Mouse (Mus musculus) hematopoietic stem cell, adult 5-6 weeks (primary cell): ENCODE measurements around the gene Nhsl1. TPM values are rescaled to one million over a fixed set of nuclear protein-coding genes. Genes with fewer than 3 reads are reported as not detected.

ENCODE experiments used
- ATAC-seq, 2 experiments: fragments of 125-278 bp in 1 of 2; replicated peaks in 1 of 2; 2 replicates each; pipeline ENCODE4 v1.8.0; 2016 to 2017; ENCODE audit warnings: inconsistent platforms in 2 of 2, mild to moderate bottlenecking in 2 of 2, moderate number of reproducible peaks in 2 of 2, low read depth in 1 of 2, moderate TSS enrichment in 1 of 2; ENCODE audit not compliant: low FRiP score in 2 of 2, poor library complexity in 2 of 2, severe bottlenecking in 2 of 2, insufficient read depth in 1 of 2, low TSS enrichment in 1 of 2
- total RNA-seq: library from RNA; stranded (forward); fragments of 172-1452, 232-1000 nt; gene quantifications from 2 replicates; pipeline ENCODE4 v1.2.3, GENCODE M21; 2017

Nhsl1 gene
- total RNA-seq, 1 experiment from 2014 or later: 2.6 TPM

DNA sequence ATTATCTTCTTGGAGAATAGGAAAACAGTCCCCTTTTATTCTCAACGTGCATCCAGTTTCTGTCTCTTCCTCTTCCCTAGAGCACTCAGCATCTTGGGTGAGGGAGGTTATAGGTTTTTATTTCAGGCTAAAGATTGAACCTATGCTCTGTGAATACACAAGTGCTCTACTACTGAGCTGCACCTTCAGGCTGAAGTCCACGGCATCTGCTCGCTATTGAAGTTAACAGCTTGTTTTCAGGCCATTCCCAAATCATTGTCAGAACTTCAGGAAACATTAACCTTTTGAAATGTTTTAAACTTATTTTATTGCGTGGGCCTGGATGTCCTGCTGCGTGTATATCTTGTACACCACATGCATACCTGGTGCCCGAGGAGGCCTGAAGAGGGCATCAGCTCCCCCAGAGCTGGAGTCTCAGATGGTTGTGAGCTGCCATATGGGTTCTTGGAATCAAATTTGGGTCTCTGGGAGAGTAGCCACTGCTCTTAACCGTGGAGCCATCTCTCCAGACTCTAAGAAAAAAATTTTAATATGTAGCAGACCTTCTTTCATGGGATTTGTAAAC is 169.5 kb downstream of the Nhsl1 start:
- no peak for ATAC-seq

DNA sequence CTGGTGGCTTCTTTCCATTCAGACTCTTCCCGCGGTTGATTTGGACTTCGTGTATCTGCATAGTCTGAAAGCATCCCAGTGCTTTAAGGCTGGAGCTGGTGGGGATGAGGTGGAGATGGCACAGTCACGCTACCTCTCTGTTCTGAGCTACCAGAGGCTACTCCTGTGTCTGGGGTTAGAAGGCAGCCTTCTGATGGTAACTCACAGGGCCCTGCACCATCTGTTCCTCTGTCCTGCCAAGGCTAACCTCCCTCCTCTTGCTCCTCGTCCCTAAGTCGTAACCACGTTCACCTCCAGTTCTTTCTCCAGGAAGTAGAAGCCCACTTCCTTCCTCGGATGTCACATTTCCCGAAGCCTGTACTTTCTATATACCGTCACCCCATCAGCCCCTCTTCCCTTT is 171.2 kb downstream of the Nhsl1 start:
- ATAC-seq: no peak

DNA sequence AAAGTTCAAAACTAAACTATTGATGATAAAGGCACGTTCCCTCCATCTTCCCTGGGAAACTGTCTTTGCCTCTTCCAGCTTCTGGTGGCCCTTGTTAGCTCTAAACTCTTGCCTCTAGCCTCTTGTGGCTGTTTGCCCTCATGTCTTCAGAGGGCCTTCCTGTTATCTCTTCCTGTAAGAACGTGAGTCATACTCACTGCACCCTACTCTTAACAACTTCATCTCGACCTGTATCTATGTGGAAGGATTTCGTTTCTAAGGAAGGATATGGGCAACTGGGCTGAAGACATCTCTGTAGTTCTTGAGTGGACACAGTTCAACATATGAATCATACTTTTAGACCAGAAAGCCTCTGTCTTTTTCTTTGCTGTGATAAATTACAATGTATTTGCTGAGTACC is 173.2 kb downstream of the Nhsl1 start:
- no peak for ATAC-seq

DNA sequence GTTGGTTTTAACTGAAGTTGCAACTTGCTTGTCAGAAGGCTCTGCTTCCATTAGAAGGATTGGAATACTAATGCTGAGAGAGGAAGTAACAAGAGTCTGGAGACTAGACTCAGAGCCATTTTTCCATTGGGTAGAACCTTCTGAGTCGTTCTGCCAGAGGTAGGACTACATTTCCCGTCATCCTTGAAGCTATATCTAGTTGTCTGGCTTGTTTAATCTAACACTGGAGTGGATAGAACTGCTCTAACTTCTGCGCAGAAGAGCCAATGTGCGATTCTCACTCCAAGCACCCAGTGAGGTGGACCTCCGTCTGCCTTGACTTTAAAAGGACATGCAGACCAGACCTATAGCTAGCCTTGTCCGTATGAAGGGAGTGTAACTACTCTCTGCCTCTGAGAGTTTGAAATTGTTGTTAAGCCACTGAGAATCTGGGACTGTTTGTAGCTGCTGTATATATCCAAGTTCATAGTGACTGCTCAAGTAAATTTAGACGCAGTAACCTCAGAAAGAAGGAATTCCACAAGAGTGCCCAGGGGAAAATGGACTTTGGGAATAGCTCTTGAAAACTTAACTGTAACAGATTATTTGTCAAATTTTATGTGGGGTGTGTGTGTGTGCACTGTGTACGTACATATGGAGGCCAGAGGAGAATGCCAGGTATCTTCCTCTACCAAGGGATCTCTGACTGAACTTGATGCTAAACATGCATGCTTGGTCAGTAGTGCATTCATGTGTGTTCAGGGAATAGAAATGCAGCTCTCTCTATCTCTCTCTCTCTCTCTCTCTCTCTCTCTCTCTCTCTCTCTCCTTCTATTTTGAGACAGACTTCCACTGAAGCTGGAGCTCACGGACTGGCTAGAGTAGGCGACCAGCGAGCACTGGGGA is 174.5 kb downstream of the Nhsl1 start:
- ATAC-seq: no peak

DNA sequence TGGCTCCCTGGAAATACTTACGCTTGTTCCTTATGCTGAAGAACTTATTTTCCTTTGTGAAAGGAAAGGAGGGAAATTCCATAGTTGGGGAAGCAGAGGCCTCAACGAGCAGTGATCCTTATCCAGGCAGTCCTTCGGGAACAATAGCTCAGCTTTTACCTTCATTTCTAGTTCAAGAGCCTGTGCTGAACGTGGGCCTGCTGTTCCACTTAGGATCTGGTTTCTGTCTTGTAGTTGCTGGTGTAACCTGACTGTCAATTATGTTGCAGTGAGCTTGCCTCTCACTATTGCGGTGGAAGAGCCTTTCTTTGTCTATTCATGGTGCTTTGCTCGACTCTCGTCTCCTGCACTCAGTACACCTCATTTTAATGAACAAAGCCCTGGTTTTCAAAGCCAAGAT is 175.5 kb downstream of the Nhsl1 start:
- ATAC-seq: no peak

DNA sequence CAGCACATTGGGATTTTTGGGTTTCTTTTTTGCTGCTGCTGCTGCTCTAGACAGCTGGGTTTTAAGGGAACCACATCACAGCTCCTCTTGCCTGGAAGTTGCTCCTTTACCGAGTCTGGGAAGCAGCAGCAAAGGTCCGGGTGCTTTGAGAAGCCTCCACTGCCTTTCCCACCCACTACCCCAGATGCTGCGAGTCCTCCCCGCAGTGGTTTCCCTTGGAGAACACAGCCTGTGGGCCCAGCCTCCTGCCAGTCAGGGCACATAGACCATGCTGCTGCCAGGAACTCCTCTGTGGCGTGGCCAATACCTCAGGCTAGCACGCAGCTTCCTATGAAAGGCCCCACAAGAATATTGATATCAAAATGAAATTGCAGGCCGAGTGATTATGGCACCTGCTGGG is 178.3 kb downstream of the Nhsl1 start:
- no peak for ATAC-seq

DNA sequence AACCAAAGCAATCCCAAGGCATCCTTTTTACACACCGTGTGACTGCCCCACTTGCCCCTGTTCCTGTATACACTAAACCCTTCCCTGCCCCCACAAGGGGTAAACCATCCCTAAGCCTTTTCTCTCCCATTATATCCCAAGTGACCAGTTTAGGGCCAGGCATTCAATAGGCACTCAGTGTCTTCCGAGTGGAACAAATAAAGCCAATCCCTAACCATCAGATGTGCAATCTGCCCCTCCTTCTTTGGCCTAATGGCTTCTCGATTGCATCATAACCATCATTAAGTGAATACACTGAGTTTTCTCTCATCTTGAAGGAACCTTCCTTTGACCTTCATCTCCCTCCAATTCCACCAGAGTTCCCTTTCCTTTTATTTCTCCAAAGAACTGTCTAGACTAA is 183.2 kb downstream of the Nhsl1 start:
- no peak for ATAC-seq

DNA sequence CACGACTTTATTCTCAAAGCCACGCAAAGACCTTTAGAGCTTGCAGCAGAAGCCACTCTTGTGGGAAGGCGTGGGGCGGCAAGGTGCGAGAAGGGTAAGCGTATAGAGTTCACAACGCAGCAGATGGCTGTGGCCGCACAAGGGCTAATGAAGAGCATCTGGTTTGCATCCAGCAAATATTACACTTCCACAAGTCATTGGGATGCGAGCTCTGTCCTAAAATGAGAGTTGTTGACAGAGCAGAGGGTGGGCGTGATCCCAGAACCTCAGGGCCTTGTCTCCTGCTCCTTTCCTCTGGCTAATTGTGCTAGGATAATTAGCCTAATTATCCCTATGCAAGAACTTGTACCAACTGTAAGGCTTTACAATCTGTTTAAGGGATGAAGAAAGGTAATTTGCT is 186.9 kb downstream of the Nhsl1 start:
- ATAC-seq: no peak

DNA sequence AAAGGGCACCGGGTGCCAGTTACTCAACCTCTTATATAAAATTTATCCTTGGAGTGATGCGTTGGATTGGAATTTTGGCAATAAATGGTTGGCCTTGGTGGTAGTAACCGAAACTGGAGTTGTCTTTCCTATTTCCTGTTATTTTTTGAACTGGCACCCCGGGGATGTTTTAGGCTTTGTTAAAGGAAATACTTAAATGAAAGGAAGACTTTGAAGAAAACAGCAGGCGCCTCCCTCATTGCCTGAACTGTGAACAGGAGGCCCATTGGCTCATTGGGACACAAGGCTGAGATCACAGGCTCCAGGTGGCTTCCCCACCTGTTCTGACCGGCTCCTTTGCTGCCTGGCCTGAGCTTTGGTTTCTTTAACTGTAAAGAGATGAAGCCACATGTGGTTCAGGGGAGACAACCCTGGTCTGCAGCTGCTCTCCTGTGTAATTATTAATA is 187.7 kb downstream of the Nhsl1 start:
- ATAC-seq: no peak

DNA sequence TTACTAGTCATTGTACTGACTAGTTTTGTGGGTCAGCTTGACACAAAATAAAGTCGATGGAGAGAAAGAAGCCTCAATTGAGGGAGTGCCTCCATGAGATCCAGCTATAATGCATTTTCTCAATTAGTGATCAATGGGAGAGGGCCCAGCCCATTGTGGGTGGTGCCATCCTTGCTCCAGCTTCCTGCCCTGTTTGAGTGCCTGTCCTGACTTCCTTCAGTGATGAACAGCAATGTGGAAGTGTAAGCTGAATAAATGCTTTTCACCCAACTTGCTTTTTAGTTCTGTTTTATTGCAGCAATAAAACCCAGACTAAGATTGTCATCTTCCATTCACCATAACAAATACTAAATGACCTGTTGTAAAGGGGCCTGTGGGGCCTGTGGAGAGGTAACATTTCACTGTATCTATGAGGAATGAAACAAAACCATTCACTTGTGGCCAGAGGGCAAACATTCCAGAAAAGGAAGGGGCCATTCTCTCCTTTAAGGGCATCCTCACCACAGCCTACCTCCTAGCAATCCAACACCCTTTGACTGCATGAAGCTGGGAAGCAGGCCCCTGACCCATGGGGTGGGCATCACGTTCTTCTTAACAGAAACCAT is 189.2 kb downstream of the Nhsl1 start:
- ATAC-seq: no peak

DNA sequence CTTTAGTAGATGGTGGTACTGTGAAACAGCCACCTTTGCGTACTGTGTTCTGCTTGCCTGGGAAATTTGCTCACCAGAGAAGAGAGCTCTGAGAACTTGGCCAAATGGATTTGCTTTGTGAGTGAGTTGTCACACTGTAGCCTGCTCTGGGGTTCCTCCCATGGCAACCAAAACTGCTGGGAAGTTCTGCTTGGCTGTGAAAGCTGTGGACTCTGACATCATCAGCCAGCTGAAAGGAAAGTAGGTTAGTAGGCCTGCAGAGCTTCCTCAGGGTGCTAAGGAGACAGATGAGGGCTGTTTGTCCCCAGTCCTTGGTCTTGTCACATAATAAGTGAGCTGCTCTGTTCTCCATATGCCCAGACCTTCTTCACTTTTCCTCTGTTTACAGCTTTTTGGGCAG is 189.8 kb downstream of the Nhsl1 start:
- no peak for ATAC-seq

DNA sequence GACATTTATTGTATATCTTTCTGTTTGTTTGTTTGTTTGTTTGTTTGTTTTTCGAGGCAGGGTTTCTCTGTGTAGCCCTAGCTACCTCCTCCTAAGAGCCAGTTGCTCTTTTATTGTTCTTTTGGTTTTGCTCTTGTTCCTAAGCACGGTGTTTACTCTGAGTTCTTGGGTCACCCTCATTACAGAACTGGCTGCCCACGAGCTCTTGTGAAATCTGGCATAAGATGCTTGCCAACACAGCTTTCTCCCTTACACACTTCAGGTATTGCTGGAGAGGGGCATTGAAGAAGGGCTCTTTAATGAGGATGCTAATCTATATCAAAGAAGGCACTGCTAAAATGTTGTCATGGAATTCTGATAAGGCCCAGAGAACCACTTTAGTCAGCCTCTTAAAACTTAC is 191.9 kb downstream of the Nhsl1 start:
- ATAC-seq: no peak

DNA sequence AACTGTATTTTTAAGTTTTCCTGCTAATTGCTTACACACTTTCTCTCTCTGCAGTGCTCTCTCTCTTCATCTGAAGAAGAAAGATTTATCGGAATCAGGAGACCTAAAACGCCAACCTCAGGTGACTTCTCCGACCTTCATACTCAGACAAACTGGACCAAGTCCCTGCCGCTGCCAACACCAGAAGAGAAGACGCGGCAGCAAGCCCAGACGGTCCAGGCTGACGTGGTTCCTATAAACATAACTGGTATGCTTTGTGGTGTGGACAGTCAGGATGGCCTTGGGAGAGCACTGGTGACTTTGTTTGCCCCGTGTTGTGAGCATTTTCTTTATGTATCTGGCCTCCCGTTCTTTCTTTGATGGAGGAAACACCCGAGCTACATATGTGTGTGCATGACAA is 192.7 kb downstream of the Nhsl1 start:
- ATAC-seq: no peak

DNA sequence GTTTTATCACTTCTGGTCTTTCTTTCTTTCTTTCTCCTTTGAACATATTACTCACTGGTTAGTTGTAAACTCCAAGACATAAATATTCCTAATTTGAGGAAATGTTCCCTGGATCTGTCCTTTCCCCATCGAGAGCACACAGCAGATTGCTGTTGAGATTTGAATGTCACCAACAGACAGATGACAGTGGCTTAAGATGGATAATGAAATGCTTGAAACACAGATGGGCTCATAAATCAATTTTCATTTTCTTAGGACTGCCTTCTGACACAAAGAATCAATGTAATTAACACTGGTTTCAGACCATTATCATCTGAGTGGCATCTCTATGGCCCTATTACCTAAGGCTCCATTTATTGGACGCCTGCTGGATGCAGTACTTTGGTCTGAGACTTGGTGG is 203.8 kb downstream of the Nhsl1 start:
- ATAC-seq: no peak

DNA sequence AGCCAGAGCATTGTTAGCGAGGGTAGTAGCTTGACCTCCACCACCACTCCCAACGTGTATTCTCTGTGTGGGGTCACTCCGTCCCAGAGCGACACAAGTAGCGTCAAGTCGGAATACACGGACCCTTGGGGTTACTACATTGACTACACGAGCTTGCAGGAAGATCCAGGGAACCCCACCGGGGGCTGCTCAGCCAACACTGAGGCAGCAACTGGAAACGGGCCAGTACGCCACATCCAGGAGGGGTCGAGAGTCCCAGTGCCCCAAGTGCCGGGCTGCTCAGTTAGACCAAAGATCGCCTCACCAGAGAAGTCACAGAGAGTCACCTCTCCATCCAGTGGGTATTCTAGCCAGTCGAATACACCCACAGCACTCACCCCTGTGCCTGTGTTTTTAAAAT is 206.5 kb downstream of the Nhsl1 start:
- no peak for ATAC-seq

DNA sequence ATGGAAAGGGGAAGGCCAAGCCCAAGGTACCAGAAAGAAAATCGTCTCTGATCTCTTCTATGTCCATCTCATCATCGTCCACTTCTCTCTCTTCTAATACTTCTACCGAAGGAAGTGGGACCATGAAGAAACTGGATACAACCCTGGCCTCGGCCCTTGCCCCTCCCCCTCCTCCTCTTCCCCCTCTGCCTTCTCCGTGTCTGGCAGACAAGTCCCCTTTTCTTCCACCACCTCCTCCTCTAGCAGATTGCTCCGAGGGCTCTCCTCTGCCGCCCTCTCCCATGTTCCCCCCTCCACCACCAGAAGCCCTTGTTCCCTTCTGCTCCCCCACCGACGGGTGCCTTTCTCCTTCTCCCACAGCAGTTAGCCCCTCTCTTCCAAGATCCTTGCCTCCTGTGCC is 206.9 kb downstream of the Nhsl1 start:
- ATAC-seq: no peak

DNA sequence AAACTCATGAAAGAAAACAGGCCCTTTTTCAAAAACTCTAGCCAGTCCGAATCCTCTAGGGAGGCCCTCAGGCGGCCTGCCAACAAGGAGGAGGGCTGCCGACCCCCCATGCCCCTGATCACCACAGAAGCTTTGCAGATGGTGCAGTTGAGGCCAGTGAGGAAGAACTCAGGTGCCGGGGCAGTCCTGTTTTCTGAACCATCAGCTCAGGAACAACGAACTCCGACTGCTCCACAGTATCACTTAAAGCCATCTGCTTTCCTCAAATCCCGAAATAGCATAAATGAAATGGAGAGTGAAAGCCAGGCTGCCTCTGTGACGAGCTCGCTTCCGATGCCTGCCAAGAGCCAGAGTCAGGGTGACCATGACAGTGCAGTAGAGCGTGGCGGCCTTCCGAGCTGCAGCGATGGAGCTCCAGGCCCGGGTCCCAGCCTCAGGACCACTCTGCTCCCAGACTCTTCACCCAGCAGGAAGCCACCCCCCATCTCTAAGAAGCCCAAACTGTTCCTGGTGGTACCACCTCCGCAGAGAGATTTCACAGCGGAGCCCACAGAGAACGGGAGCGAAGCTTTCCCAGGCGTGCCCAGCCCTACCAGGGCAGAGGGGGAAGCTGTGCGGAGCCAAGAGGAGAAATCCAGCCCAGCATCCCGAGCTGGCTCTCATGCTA is 207.5 kb downstream of the Nhsl1 start:
- ATAC-seq: no peak
